Mouse (Mus musculus) right cerebral cortex, postnatal 25 days (tissue): ENCODE measurements around the gene Sec22c.

Experiments used
- DNase-seq: peaks from one replicate; pipeline ENCODE4 v3.0.0; 2022

Gene Sec22c

DNA sequence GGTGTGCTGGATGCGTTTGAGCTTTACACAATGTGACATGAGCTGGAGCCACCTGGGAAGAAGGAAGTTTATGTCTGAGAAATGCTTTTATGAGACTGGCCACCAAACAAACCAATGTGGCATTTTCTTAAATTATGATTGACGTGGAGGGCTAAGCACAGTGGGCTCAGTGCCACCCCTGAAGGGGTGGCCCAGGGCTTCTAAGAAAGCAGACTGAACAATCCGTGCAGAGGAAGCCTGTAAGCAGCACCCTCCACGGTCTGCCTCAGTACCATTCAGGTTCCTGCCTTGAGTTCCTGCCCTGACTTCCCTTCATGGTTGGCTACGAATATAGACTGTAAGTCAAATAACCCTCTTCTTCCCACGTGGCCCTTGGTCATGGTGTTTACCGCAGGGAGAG lies 14.6 kb downstream of the Sec22c start:
- no peak for DNase-seq

DNA sequence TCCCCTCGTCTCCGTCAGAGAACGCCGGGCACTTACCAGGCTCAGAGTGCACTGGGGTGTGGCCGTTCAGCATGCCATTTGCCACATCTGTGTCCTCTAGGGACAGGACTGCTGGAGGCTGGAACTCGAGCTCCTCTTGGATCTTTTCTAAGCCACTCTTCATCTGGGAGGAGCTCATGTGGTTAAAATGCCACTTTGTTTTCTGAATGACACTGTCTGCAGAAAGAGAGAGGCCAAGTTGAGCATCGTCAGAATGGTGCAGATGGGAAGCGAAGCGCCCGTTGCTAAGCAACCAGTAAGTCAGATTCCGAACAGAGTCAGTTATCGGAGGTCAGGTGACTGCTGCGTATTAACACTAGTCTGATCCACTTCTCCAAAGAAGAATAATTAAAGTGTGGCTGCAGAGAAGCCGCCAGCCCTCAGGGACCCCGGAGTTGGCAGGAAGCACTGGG lies 15.1 kb downstream of the Sec22c start:
- peak; percentile 32 for DNase-seq

DNA sequence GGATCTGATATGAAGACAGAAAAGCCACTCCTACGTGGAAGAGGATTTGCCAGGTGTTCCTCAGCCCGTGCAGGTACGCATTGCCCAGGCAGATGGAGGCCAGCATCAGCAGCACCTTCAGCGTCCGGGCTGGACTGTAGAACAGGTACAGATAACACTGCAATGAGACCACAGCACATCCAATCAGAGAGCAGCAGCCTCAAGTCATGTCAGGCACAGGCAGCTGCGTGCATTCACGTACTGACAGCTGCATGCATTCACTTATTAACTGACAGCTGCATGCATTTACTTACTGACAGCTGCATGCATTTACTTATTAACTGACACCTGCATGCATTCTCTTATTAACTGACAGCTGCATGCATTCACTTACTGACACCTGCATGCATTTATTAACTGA lies 20.6 kb downstream of the Sec22c start:
- no peak for DNase-seq

DNA sequence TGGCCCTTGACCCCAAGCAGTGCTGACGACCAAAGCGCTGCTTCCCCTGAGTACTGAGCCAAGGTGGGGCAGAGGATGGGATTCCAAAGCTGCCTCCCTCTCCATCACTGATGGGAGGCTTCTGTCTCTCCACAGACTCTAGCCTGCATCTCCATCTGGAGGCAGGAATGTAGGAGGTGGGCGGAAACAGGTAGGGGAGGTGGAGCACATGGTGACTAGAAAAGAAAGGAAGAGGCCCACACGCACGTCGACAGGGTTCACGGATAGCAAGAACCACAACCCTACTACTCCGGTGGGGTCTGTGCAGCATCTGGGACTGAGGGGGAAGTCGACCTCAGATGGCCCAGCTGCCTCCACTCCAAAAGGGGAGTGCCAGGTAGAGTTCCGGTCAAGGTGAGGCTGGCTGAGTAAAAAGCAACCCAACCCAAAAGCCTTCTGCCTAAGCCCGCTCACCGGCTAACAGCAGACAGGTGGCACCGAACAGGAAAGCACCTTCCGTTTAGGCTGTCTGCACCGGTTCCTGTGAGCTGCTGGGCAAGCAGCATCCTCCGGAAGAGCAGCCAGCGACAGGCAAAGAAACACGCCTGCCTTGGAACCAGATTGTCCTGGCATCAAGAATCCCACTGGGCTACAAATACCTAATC lies 23.1 kb downstream of the Sec22c start:
- DNase-seq = no peak

DNA sequence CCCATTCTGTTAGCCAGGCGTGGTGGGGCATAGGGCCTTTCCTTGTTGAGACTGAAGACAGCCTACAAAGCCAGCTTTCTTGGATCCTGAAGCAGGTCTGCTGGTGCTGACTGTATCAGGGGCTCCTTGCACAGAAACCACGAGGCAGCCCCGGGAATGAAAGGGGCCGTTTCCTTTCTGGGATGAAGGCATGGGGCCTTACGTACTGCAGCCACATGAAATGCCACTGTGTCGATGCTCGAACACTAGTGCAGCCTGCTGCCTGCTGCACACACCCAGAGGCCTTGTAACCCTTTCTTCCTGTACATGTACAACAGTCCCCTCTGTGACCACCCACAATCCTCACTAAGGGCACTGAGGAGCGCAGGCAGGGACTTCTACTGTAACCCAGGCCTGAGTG lies 24.1 kb downstream of the Sec22c start:
- DNase-seq = no peak

DNA sequence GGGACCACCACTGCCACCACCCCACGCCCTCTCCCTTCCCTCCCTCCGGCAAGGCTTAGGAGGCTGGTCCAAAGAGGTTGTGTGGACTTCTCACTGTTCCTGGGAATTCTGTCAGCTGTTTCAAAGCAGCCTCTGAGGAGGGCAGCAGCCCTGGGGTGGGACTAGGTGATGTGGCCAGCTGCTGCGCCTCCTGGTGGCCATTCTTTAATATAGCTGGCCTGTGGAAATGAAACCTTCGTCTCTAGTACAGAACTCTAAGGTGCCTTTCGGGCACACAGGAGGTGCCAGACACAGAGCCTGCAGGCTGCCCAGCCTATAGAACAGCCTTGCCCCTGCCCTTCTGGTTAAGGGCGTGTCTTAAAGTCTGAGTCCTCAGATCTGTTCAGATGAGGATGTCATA lies 25.7 kb downstream of the Sec22c start:
- no peak for DNase-seq

DNA sequence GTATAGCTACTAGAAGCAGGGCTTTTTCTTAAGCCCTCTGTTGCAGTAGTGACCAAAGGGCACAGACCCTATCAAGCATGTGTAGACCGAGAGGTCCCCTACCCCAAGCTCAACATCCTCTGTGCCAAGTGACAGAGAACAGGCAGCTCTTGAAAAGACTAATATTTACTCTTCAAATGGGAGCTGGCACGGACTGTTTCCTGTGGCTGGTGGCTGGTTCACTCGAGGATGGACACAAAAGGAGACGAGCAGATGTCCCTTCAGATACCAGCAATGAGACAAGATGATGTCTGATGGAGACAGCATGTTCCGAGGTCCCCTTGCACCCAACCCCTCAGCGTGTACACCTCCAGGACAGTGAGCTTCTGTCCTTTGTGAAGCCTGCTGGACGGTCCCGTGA lies 27.8 kb downstream of the Sec22c start:
- no peak for DNase-seq

GRCm38 (mm10) chr9:121677069-121677468 lies 28.2 kb downstream of the Sec22c start:
- no peak for DNase-seq

DNA sequence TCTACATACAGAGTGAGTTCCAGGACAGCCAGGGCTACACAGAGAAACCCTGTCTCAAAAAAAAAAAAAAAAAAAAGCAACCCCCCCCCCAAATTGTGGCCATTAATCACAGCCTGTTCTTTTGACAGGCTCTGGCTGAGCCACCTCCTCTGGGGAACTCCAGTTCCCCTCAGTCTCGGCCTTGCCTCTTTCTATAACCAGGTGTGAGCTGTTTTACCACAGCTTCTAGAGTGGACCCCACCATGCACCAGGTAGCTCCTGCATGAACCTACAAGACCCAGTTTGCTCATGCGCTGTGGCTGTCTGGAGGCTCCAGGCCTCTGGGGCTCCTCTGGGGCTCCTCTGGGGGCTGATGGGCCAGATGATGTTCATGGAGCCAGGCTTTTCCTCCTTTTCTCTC lies 29.7 kb downstream of the Sec22c start:
- DNase-seq = no peak

- DNase-seq = no peak
Observed at GRCm38 (mm10) chr9:121675011-121675410, 30.3 kb downstream of the Sec22c start.

- DNase-seq = no peak
Observed at GRCm38 (mm10) chr9:121673716-121674115, 31.6 kb downstream of the Sec22c start.

DNA sequence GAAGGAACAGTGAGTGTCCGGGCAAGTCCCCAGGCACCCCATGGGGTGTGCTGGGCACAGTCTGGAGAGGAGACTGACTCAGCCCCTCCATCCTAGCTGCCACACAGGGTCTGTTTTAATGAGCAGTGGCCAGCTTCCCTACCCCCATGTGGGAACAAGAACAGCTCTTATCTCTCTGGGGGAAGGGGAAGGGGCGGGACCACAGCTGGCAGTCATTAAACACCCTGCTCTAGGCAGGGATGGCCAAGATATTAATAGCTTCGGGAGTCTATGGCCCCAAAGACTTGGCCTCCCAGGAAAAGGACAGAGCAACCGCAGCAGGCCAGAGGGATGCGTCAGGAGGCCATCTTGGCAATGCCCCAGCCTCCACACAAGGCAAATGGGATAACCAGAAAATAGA lies 33.0 kb downstream of the Sec22c start:
- DNase-seq = no peak

GRCm38 (mm10) chr9:121671300-121671699 lies 34.0 kb downstream of the Sec22c start:
- DNase-seq = no peak

DNA sequence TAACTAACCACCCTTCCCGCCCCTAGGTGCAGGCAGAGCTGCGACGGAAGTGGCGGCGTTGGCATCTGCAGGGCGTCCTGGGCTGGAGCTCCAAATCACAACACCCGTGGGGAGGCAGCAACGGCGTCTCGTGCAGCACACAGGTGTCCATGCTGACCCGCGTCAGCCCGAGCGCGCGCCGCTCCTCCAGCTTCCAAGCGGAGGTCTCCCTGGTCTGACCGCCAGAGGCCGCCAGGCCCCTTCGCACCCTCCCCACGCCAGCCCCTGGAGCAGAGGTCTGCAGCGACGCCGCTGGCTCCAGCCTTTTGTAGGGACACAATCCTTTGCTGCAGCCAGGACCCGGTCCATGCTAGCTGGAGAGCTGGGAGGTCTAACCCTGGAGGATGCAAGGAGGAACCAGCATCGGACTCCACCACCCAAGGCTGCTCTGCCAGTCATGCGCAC lies 35.9 kb downstream of the Sec22c start:
- peak; percentile 42 for DNase-seq

DNA sequence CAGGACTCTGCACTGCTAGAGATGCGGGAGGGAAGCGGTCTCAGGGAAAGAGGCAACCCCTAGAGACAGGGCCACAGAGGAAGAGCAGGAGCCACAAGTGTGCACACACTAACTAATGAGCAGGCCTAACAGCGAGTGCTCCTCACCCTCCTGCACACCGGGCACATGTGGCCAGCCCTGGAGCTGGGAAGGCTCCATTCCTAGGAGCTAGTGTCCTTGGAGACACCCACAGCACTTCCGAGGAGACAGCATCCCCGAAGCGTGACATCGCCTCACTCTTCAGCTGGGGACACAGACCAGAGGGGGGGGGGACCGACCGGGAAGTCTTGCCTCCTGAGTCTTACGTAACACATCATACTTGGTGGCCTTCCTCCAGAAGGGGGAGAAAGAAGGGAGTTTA lies 37.5 kb downstream of the Sec22c start:
- DNase-seq = peak; percentile 33

DNA sequence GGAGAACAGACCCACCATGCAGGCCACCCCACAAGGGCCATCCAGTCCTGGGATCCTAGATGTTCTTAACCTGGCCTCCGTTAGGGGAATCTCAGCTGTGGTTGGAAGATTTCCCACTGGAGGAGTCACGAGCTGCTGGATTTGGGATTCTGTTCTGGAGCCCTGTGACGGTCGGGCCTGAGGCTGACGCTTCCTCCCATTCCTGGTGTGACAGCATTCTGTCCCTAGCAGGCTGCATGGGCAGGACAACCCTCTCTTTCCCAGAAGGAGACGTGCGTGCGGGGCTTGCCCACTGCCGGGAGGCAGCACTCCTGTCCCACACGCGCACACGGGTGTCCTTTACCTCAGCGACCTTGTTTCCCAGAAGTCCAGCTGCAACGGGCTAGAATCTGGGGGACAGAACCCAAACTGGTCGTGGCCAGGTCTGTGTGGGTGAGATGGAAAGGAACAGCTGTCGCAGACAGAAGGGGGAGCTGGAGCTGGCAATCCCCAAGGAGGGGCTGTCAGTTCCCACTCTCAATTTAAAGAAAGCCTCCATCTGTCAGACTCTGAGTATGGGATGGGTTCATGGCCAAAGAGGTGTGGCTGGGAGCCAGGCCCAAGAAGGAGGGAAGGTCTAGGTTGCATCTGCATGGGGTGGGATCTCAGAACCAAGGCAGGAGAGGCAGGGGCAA lies 38.2 kb downstream of the Sec22c start:
- DNase-seq = peak; percentile 71

DNA sequence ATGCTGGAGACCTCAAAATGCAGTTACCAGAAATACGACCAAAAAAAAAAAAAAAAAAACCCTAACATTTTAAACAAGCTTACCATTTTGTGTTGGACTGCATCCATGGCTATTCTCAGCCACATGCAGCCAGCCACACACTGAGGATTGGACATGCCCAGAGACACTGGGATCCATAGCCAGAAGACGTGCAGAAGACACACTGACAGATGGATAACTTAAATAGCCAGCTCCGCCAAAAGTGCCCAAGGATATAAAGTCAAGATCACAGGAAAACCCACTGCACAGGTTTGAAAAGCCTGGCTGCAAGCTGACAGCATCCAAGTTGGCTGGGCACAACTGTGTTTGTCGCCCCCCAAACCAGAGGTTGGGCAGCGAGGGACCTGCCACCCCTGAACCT lies 41.2 kb downstream of the Sec22c start:
- peak; percentile 31 for DNase-seq

GRCm38 (mm10) chr9:121663467-121663866 lies 41.8 kb downstream of the Sec22c start:
- peak; percentile 39 for DNase-seq

GRCm38 (mm10) chr9:121659791-121660190 lies 45.5 kb downstream of the Sec22c start:
- no peak for DNase-seq

- DNase-seq = no peak
Observed at GRCm38 (mm10) chr9:121658248-121658647, 47.0 kb downstream of the Sec22c start.

DNA sequence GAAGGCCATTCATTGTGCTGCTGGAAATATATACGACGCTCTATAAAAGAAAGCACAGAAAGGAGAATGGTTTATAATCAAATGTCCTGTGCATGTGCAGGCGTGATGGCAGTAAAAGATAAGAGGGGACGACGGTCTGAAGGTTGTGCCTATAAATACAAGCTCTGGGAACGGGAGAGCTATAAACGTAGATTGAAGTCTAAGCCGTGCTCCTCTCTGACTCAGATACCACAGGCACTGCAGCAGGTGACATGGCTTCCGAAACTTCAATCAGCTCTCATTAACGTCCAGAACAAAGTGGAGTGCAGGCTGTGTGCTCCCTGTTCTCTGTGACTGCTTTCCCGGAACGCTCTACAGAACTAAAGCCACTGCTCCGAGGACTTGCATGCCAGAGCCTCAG lies 48.1 kb downstream of the Sec22c start:
- DNase-seq = no peak

DNA sequence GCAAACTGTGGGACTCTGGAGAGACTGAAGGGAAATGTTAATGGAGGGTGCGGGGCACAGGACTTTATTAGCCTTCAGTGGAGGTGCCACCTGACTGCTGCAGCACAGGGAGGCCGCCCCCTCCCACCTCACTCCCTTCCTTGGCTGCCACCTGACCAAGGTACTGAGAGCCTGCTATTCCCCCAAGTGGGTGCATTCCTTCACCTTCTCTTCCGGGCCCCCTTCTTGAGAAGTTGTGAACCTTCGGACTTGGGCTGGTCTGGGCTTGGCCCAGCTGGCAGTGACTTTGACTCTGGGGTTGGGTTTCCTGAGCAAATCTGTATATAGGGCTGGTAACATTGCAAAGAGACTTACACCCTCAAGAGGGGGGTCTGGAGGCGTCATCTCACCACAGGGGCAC lies 49.0 kb downstream of the Sec22c start:
- DNase-seq = no peak

- DNase-seq = no peak
Observed at GRCm38 (mm10) chr9:121653668-121654067, 51.6 kb downstream of the Sec22c start.

- no peak for DNase-seq
Observed at GRCm38 (mm10) chr9:121647026-121647425, 58.3 kb downstream of the Sec22c start.

- no peak for DNase-seq
Observed at GRCm38 (mm10) chr9:121644855-121645254, 60.4 kb downstream of the Sec22c start.
